Mouse (Mus musculus): ENCODE results near the gene Tln2.

GRCm38 (mm10) chr9:67429199-67429892, 130.2 kb downstream of the Tln2 start:
- TF ChIP-seq MAFK (IDR thresholded peaks at IDR 0.05; ENCODE audit: insufficient read depth, low read depth, low read length) (no peak), ZC3H11A (IDR thresholded peaks at IDR 0.05; ENCODE audit: borderline replicate concordance, low read depth, low read length) (no peak), ZNF384 (IDR thresholded peaks at IDR 0.05; ENCODE audit: low read depth, low read length) (no peak), HCFC1 (IDR thresholded peaks at IDR 0.05; ENCODE audit: borderline replicate concordance, insufficient read depth, low read length) (no peak)

All from ES-E14 (cell line).